Mouse (Mus musculus): ENCODE data around the gene Tmem50b. TPM values are rescaled to one million over a fixed set of nuclear protein-coding genes. Genes with fewer than 3 reads are reported as not detected.

The Tmem50b gene
- total RNA-seq, 1 experiment: 11.8 TPM

- Histone ChIP-seq H3K4me3 (ENCODE audit: insufficient read depth in 1 of 2, low read depth in 1 of 2, low read length in 2 of 2, poor library complexity in 1 of 2, severe bottlenecking in 1 of 2) (no peak overlapping the region), H3K36me3 (ENCODE audit: control insufficient read depth, insufficient read depth, low read length, poor library complexity, severe bottlenecking) (no peaks in the 10 kb centered on the region), H3K4me1 (ENCODE audit: control insufficient read depth in 2 of 2, insufficient read depth in 2 of 2, low read length in 2 of 2, poor library complexity in 1 of 2) (no peaks in the 10 kb centered on the region), H3K9me3 (ENCODE audit: control insufficient read depth, insufficient read depth, low read depth, low read length) (no peaks in the 10 kb centered on the region), H3K9ac (ENCODE audit: insufficient read depth, low read depth, low read length, poor library complexity, severe bottlenecking) (no peak overlapping the region), H3K27ac (ENCODE audit: insufficient read depth, low read depth, low read length, poor library complexity, severe bottlenecking) (no peak overlapping the region)
- TF ChIP-seq HCFC1 (IDR thresholded peaks at IDR 0.05; ENCODE audit: borderline replicate concordance, insufficient read depth, low read length) (no peak), CHD2 (IDR thresholded peaks at IDR 0.05; ENCODE audit: low read depth, low read length) (no peak), ZNF384 (IDR thresholded peaks at IDR 0.05; ENCODE audit: low read depth, low read length) (no peak), MAFK (IDR thresholded peaks at IDR 0.05; ENCODE audit: insufficient read depth, low read depth, low read length) (no peak), ZC3H11A (IDR thresholded peaks at IDR 0.05; ENCODE audit: borderline replicate concordance, low read depth, low read length) (no peak)
- in situ Hi-C loops (cut with MboI; ENCODE audit: low sequenced_read_pairs in 2 of 2, unreplicated experiment in 2 of 2): no loop called here
- no peak for DNase-seq (ENCODE audit: low read depth, low spot score)
These were observed 69.0 kb downstream of the Tmem50b start for GRCm38 (mm10) chr16:91528578-91528977.

GRCm38 (mm10) chr16:91527500-91527899 lies 70.1 kb downstream of the Tmem50b start:
- H3K9ac ChIP-seq (ENCODE audit: insufficient read depth, low read depth, low read length, poor library complexity, severe bottlenecking): no peak overlapping the region
- no peaks in the 10 kb centered on the region for H3K9me3 ChIP-seq (ENCODE audit: control insufficient read depth, insufficient read depth, low read depth, low read length)
- no peak overlapping the region for H3K4me3 ChIP-seq (ENCODE audit: insufficient read depth in 1 of 2, low read depth in 1 of 2, low read length in 2 of 2, poor library complexity in 1 of 2, severe bottlenecking in 1 of 2)
- no peaks in the 10 kb centered on the region for H3K4me1 ChIP-seq (ENCODE audit: control insufficient read depth in 2 of 2, insufficient read depth in 2 of 2, low read length in 2 of 2, poor library complexity in 1 of 2)
- no peak for DNase-seq (ENCODE audit: low read depth, low spot score)
- H3K27ac ChIP-seq (ENCODE audit: insufficient read depth, low read depth, low read length, poor library complexity, severe bottlenecking): no peak overlapping the region
- TF ChIP-seq CHD2 (IDR thresholded peaks at IDR 0.05; ENCODE audit: low read depth, low read length) (no peak), MAFK (IDR thresholded peaks at IDR 0.05; ENCODE audit: insufficient read depth, low read depth, low read length) (no peak), ZC3H11A (IDR thresholded peaks at IDR 0.05; ENCODE audit: borderline replicate concordance, low read depth, low read length) (no peak), HCFC1 (IDR thresholded peaks at IDR 0.05; ENCODE audit: borderline replicate concordance, insufficient read depth, low read length) (no peak), ZNF384 (IDR thresholded peaks at IDR 0.05; ENCODE audit: low read depth, low read length) (no peak)
- in situ Hi-C loops (cut with MboI; ENCODE audit: low sequenced_read_pairs in 2 of 2, unreplicated experiment in 2 of 2): no loop called here
- H3K36me3 ChIP-seq (ENCODE audit: control insufficient read depth, insufficient read depth, low read length, poor library complexity, severe bottlenecking): no peaks in the 10 kb centered on the region

- Histone ChIP-seq H3K9ac (ENCODE audit: insufficient read depth, low read depth, low read length, poor library complexity, severe bottlenecking) (no peak overlapping the region), H3K36me3 (ENCODE audit: control insufficient read depth, insufficient read depth, low read length, poor library complexity, severe bottlenecking) (no peaks in the 10 kb centered on the region), H3K27ac (ENCODE audit: insufficient read depth, low read depth, low read length, poor library complexity, severe bottlenecking) (no peak overlapping the region), H3K4me1 (ENCODE audit: control insufficient read depth in 2 of 2, insufficient read depth in 2 of 2, low read length in 2 of 2, poor library complexity in 1 of 2) (no peaks in the 10 kb centered on the region), H3K4me3 (ENCODE audit: insufficient read depth in 1 of 2, low read depth in 1 of 2, low read length in 2 of 2, poor library complexity in 1 of 2, severe bottlenecking in 1 of 2) (no peak overlapping the region), H3K9me3 (ENCODE audit: control insufficient read depth, insufficient read depth, low read depth, low read length) (no peaks in the 10 kb centered on the region)
- DNase-seq (ENCODE audit: low read depth, low spot score): no peak
- in situ Hi-C loops (cut with MboI; ENCODE audit: low sequenced_read_pairs in 2 of 2, unreplicated experiment in 2 of 2): no loop called here
- TF ChIP-seq MAFK (IDR thresholded peaks at IDR 0.05; ENCODE audit: insufficient read depth, low read depth, low read length) (no peak), CHD2 (IDR thresholded peaks at IDR 0.05; ENCODE audit: low read depth, low read length) (no peak)
These were observed 70.5 kb downstream of the Tmem50b start for GRCm38 (mm10) chr16:91527051-91527450.

- Histone ChIP-seq H3K4me3 (ENCODE audit: insufficient read depth in 1 of 2, low read depth in 1 of 2, low read length in 2 of 2, poor library complexity in 1 of 2, severe bottlenecking in 1 of 2) (no peak overlapping the region), H3K9ac (ENCODE audit: insufficient read depth, low read depth, low read length, poor library complexity, severe bottlenecking) (no peak overlapping the region), H3K27ac (ENCODE audit: insufficient read depth, low read depth, low read length, poor library complexity, severe bottlenecking) (no peak overlapping the region), H3K36me3 (ENCODE audit: control insufficient read depth, insufficient read depth, low read length, poor library complexity, severe bottlenecking) (no peaks in the 10 kb centered on the region), H3K4me1 (ENCODE audit: control insufficient read depth in 2 of 2, insufficient read depth in 2 of 2, low read length in 2 of 2, poor library complexity in 1 of 2) (no peaks in the 10 kb centered on the region), H3K9me3 (ENCODE audit: control insufficient read depth, insufficient read depth, low read depth, low read length) (no peaks in the 10 kb centered on the region)
- TF ChIP-seq HCFC1 (IDR thresholded peaks at IDR 0.05; ENCODE audit: borderline replicate concordance, insufficient read depth, low read length): no peak
- no peak for TF ChIP-seq ZC3H11A (IDR thresholded peaks at IDR 0.05; ENCODE audit: borderline replicate concordance, low read depth, low read length)
- TF ChIP-seq MAFK (IDR thresholded peaks at IDR 0.05; ENCODE audit: insufficient read depth, low read depth, low read length): no peak
- TF ChIP-seq CHD2 (IDR thresholded peaks at IDR 0.05; ENCODE audit: low read depth, low read length): no peak
- TF ChIP-seq ZNF384 (IDR thresholded peaks at IDR 0.05; ENCODE audit: low read depth, low read length): no peak
- no peak for DNase-seq (ENCODE audit: low read depth, low spot score)
- in situ Hi-C loops (cut with MboI; ENCODE audit: low sequenced_read_pairs in 2 of 2, unreplicated experiment in 2 of 2): no loop called here
These were observed 71.3 kb downstream of the Tmem50b start for GRCm38 (mm10) chr16:91526274-91526673.

Other genes with a start within 250 kb of the Tmem50b start
- 20.6 and 33.6 TPM in 2 replicates for gene Ifnar2, start 225.0 kb downstream of the Tmem50b start, total RNA-seq (2012; rRNA removed)
- gene Gm21970, start 206.1 kb downstream of the Tmem50b start, total RNA-seq (2012; rRNA removed): not detected in 2 replicates
- 2.3 and 3.4 TPM in 2 replicates for gene Il10rb, start 191.6 kb downstream of the Tmem50b start, total RNA-seq (2012; rRNA removed)
- gene Ifnar1, start 112.6 kb downstream of the Tmem50b start, total RNA-seq (2012; rRNA removed): 42.2 and 56.2 TPM in 2 replicates
- gene Ifngr2, start 50.7 kb downstream of the Tmem50b start, total RNA-seq (2012; rRNA removed): 7.0 and 8.8 TPM in 2 replicates
- 1.6 and 1.7 TPM in 2 replicates for gene Dnajc28, start 21.2 kb upstream of the Tmem50b start, total RNA-seq (2012; rRNA removed)
- gene Gart, start 49.2 kb upstream of the Tmem50b start, total RNA-seq (2012; rRNA removed): 399 and 435 TPM in 2 replicates
- gene Son, start 49.7 kb upstream of the Tmem50b start, total RNA-seq (2012; rRNA removed): 172 and 181 TPM in 2 replicates
- gene Donson, start 91.0 kb upstream of the Tmem50b start, total RNA-seq (2012; rRNA removed): 35.6 and 38.8 TPM in 2 replicates
- 19.0 and 29.7 TPM in 2 replicates for gene Cryzl1, start 131.2 kb upstream of the Tmem50b start, total RNA-seq (2012; rRNA removed)
- 28.6 and 35.8 TPM in 2 replicates for gene Itsn1, start 131.5 kb upstream of the Tmem50b start, total RNA-seq (2012; rRNA removed)